Mouse (Mus musculus) cerebellum, adult 9-11 months (tissue): Measurements from ENCODE around the gene Slc5a2.

Source experiments
- DNase-seq: peaks from one replicate; pipeline ENCODE4 v3.0.0; 2022

Slc5a2 gene

DNA sequence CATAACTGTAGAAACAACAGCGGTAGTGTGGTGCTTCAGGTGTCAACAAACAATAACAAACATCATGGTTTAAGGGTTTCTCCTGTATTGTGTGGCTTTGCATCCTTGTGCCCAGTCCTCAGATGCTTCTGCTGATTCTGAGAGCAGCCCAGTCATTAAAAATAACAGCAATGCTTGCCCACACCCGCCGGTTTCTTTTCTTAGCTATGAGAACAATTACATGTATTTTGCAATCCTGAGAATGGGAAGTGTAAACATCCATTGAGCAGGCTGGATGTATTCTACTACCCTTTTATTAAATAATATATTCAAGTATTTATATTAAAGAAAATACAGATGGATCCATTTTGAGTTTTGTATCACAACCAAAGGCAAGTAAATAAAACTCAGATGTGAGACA, 36.7 kb downstream of the Slc5a2 start:
- no peak for DNase-seq

DNA sequence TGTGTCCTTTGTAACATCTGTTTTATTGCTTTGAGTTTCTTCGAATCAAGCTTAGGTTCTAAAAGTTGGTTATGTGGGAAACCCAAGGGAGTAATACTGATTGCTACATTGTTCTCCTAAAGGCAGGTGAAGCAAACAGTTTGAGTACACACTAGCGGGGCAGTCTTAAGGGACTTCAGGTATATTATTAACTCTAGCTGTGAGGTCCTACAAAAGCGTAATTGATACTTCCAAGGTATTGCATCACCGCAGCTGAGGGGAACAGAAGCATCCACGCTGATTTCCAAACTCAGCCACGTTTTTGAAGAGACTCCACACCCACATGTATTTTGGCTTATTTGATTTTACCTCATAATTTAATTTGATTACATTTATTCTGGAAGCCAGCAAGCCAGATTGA, 38.7 kb downstream of the Slc5a2 start:
- DNase-seq = no peak

GRCm38 (mm10) chr7:128304907-128305306, 39.5 kb downstream of the Slc5a2 start:
- DNase-seq = peak; percentile 23

DNA sequence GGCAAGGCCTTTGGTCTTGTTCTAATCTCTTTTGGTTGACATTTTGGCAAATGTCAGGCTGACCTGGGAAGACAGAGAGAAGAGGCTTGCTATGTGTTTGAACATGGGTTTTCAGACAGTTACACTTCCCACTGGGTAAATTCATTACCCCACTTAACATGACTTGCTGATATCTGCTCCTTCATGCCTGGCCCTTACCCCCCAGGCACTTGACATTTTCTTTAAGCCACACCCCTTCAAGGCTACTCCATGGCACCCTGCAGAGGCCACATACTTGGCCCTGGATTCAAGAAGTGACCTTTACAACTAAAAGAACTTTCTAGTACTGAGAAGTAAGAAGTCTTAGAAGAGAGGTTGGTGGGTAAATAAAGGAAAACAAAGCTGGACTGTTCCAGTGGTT, 42.4 kb downstream of the Slc5a2 start:
- no peak for DNase-seq

DNA sequence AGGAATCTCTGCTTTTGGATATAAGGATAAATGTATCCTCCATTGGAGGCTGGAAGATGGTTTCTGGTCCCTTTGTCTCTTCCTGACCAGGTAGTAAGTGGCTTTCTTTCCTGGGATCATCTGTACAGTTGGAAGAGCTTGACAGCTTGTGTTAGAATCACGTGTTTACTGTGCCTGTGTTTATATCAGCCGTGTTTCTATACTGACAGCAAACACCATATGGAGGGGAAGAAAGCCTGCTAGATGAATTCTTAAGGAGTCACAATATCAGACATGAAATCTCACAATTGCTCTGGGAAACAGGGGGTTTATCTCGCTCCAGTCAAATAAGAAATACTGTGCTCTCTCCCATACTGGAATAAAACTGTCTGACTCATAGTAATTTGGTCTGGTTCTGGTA, 43.8 kb downstream of the Slc5a2 start:
- DNase-seq = no peak

- DNase-seq = no peak
These were observed 44.3 kb downstream of the Slc5a2 start for GRCm38 (mm10) chr7:128309776-128310175.

GRCm38 (mm10) chr7:128310229-128310688, 44.8 kb downstream of the Slc5a2 start:
- DNase-seq = no peak

- no peak for DNase-seq
These were observed 45.8 kb downstream of the Slc5a2 start for GRCm38 (mm10) chr7:128311263-128311662.

DNA sequence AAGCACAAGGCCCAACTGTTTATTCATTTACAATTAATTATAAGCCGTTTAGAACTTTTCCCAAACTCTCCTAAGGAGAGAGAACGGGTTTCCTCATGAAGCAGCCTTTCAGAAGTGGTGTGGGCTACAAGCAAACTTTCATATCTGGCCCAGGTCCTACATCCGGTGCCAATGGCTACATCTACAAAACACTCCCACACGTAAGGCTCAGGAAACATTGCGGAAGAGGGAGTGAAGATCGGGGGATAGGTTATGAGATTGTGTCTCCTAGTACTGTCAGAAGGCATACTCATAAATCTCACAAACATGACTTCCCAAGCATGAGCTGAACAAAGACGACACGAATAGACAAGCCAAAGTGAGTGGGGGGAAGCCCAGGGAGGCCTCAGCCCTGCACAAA, 46.4 kb downstream of the Slc5a2 start:
- DNase-seq = no peak

GRCm38 (mm10) chr7:128312375-128313059, 47.1 kb downstream of the Slc5a2 start:
- no peak for DNase-seq

DNA sequence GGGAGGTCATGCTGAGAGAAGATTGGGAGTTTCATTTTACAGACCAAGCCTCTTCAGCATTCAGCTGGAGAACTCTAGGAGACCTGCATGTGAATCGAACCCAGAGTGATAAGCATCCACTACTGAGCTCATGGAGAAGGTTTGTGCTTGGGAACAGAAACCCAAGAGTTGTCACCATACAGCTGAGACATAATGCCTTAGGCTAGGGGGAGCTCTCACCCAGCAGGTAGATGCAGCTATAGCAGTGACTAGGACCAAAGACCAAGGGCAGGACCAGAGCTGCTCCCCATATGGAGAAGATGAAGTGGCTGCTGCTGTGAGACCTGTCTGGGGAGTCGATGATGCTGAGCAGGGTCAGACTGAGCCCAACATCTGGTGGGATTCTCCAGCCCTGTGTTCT, 48.1 kb downstream of the Slc5a2 start:
- DNase-seq = no peak

- DNase-seq = no peak
These were observed 49.0 kb downstream of the Slc5a2 start for GRCm38 (mm10) chr7:128314491-128314890.

DNA sequence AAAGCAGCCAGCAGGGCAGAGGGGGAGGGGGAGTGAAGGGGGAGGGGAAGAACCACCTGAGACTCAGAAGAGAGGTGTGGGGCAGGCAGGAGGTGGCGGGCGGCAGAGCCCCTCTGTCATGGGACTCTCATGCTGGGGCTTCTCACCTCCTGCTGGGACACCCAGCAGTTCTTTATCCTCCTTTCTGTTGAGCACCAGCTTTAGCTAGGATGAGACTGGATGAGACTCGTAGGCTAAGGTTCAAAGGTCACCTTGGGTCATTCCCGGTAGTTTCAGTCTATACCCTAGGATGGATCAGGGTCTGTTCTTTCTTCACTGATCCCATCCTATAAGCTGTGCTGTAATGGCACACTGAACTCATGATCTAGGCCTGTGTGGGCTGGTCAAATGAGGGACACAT, 51.6 kb downstream of the Slc5a2 start:
- DNase-seq = no peak

DNA sequence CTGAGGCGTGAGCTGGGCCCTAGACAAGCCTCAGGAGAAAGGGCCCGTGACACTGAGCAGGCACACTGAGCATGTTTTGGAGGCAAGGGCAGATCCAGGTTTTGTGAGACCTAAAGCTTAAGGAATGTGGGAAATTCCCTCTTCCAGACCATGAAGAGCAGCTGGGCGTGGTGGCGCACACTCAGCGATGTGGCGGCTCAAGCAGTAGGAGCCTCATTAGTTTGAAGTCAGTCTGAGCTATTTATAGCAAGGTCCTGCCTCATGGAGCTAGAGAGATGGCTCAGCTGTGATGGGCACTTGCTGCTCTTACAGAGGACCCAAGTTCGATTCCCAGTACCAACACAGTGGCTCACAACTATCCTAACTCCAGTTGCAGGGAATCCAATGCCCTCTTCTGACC, 53.7 kb downstream of the Slc5a2 start:
- no peak for DNase-seq

DNA sequence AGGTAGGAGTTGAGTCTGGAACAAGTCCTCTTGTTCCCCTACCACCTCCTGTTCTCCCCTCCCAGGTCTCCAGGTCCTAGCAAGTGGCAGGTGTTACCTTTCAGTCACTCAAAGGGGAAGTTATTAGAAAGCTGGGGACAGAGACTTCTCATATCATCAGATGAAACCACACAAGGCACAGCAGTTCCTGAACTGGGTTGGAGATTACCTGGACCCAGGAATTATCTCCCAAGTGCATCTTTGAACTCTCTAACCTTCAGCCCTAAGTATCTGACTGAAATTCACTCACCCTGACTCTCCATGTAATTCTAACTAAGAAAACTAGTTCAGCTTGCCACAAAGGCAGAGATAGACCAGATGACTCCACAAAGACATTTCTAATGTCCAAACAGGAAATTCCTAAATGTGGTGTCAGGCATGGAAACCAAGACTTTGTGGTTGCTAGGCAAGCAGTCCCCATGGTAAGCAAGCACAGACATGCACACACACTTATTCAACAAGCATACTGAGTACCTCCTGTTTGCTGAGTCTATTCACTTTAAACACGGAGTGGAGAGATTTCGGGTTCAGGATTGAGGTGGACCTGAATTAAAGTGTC, 54.9 kb downstream of the Slc5a2 start:
- DNase-seq = no peak

DNA sequence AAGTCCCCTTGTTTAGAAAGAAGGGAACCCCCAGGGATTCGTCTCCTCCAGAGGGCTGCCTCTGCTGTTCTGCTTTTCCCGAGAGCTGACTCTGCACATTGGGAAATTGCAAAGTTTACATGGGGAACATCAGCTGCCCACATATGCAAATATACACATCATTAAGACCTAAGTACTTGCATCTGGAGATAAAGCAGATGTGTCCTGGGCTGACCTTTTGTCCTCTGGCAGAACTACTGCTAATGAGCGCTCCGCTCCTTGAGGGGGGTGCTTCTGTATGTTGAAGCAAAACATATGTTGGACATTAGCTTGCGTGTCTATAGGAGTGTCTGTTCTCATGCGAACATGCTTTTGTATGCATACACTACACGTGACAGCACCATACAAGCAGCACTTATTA, 55.8 kb downstream of the Slc5a2 start:
- no peak for DNase-seq
